Comparison of ENCODE assay signal across 16 mouse cellular contexts in the genomic region with DNA sequence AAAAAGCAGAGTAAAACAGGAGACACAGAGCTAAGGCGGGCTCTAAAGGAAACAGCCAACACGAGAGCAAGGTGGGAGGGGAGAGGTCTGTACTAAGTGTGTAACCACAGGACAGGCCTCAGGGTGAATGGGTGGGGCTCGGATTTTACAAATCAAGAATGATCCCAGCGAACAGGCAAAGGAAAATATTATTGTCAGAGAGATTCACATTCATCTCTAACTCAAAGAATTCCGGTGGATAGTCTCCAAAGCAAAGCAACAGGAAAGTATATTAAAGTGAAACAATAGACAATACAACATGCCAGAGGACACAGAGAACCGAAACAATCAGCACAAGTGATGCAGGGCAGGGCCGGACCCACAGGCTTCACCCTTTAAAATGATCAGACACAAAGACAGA.
"Had no signal": no experiment of that assay in that cellular context is flagged by ENCODE, and none has a peak within 500 bp of the region (broad histone marks: within the 10 kb centered on the region; RNA-seq: fewer than 3 reads in every experiment).

No protein-coding gene starts in this region.

- H3K27ac ChIP-seq: limb, embryonic 13.5 days; liver, embryonic 14.5 days; midbrain, embryonic 15.5 days; neural tube, embryonic 13.5 days had no signal

- H3K9ac ChIP-seq: limb, embryonic 13.5 days; liver, embryonic 14.5 days; lung, embryonic 14.5 days; midbrain, embryonic 15.5 days; neural tube, embryonic 13.5 days had no signal

- H3K4me3 ChIP-seq: limb, embryonic 13.5 days; midbrain, embryonic 15.5 days; neural tube, embryonic 13.5 days had no signal

- H3K4me2 ChIP-seq: limb, embryonic 13.5 days; lung, embryonic 14.5 days; midbrain, embryonic 11.5 days; midbrain, embryonic 15.5 days; neural tube, embryonic 13.5 days had no signal

- H3K36me3 ChIP-seq: midbrain, embryonic 15.5 days; neural tube, embryonic 13.5 days had no signal

- H3K27me3 ChIP-seq: limb, embryonic 13.5 days; midbrain, embryonic 15.5 days; neural tube, embryonic 13.5 days had no signal

- DNase-seq: kidney, adult 9 months; kidney, postnatal 10 days; kidney, postnatal 4 days; left cerebral cortex, postnatal 4 days; lung, embryonic 14.5 days; lung, postnatal 14 days; retina, postnatal 1 day; right cerebral cortex, postnatal 4 days; spleen, adult 18-20 months; thymus, adult 18-20 months; thymus, postnatal 14 days had no signal

- ATAC-seq: midbrain, embryonic 15.5 days had no signal

- H3K4me1 ChIP-seq: midbrain, embryonic 15.5 days had no signal

- H3K9me3 ChIP-seq: midbrain, embryonic 15.5 days; neural tube, embryonic 13.5 days had no signal
